Mouse (Mus musculus) adrenal gland, adult 8-10 months (tissue): ENCODE measurements around the gene Gm6525. TPM values are rescaled to one million over a fixed set of nuclear protein-coding genes. Genes with fewer than 3 reads are reported as not detected.

Experiments
- DNase-seq: peaks from one replicate; pipeline ENCODE4 v3.0.0; 2022
- total RNA-seq, 4 experiments: library from RNA; stranded (reverse); gene quantifications; 2 replicates each; pipeline ENCODE4 v1.2.4; 2022

Gene Gm6525
- not detected for total RNA-seq

DNA sequence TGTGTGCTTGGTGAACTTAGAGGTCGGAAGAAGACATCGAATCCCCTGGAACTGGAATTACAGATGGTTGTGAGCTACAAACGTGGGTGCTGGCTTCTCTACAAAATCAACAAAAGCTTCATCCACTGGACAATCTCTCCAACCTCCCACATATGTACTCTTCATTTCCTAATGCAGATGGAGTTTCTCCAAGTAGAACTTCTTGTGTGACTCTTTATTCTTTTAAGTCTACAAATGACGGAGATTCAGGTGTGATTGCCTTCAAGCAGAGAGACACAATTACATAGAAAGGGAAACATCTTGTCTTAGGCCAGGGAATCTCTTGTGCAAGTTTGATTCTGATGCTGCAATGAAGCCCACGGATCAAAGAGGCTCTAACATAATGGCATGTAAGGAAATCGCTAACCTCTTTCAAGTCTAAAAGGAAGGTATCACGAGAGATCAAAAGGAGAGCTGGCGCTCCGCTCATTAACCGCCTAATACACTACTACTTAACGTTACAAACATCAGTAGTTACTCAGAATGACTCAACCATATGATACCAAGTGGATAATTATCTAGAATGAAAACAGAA lies at the start of gene Gm6525:
TSS of gene Gm6525 (plus strand) at position 524 of the 574 bp plus-strand sequence.
- no peak for DNase-seq

DNA sequence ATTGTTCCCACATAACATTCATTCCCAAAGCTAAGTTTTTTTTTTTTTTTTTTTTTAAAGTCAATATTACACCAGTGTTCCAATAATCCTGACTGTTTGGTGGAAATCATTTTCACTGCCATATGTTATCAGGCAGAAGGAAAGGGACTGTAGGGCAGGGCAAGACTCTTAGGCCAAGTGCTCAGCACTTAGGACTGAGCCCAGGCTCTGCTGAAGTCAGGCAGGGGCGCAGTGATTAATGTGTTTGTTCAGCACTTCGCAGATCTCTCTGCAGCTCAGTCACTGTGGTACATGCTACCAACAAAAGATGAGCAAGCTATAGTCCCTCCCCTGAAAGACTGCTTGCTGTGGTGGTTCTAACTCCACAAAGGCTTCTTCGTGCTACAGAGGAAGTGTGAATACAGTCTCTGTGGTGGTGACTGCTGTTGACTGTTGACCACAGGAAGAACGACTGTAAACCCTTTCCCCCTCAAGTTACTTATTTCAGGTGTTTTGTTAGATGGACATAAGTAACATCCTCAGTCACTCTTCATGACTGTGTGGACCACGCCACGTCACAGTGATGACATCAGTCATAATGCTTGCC lies 48.1 kb upstream of the Gm6525 start:
- no peak for DNase-seq

- DNase-seq: no peak
Measured at GRCm38 (mm10) chr3:84126721-84127120, 47.2 kb upstream of the Gm6525 start.

- no peak for DNase-seq
Measured at GRCm38 (mm10) chr3:84127431-84127830, 46.5 kb upstream of the Gm6525 start.

GRCm38 (mm10) chr3:84128871-84129870 lies 44.7 kb upstream of the Gm6525 start:
- no peak for DNase-seq

- no peak for DNase-seq
Measured at GRCm38 (mm10) chr3:84130776-84131175, 43.1 kb upstream of the Gm6525 start.

DNA sequence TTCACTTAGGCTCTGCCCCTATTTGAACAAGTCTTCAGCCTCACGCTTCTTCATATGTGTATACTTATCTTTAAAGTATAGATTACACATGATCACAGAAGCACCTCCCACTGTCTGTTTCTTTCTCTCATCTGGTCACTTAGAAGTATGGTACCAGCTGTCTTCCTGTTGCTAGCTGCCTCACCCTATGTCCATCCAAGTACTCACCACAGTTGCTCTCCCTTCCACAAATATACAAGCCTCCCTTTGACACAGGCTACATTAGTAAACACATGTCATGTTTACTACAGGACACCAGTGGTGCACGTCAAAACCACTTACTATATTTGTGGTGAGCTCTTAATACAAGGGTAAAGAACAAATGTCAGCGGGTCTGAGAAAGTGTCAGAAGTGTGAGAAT lies 42.5 kb upstream of the Gm6525 start:
- DNase-seq: no peak

DNA sequence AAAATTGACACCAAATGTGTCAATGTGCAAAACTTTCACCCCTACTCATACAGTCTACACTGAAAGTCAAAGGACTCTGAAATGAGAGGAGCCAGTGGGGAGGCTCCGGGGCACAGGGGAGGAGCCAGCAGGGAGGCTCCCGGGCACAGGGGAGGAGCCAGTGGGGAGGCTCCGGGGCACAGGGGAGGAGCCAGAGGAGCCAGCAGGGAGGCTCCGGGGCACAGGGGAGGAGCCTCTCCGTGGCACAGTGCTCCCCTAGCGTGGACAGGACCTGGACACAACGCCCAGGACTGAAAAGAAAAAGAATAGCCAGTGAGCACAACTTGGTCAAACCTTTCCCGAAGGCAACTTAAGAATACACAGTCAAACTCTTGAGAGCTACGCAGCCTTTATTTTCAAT lies 38.5 kb upstream of the Gm6525 start:
- peak; percentile 27 for DNase-seq

- DNase-seq: no peak
Measured at GRCm38 (mm10) chr3:84135933-84136332, 38.0 kb upstream of the Gm6525 start.

- DNase-seq: no peak
Measured at GRCm38 (mm10) chr3:84136509-84136908, 37.4 kb upstream of the Gm6525 start.

DNA sequence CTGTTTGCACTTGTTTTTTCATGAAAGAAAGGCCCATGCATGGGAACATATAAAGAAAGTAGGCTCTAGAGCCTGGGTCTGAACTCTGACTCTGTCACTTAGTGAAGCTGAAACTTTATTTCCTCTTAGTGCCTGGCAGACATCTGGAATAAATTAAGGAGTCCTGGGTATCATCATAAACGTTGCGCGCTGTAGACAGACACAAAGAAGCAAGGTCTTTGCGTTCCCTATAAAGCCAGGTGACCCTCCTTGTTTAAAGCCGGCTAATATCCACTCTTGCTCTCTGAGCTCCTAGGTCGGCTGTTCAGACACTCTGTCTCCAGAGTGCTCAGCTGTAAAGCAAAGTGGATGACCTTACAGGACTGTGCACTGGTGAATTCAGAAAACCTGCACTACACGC lies 33.0 kb upstream of the Gm6525 start:
- DNase-seq: no peak

DNA sequence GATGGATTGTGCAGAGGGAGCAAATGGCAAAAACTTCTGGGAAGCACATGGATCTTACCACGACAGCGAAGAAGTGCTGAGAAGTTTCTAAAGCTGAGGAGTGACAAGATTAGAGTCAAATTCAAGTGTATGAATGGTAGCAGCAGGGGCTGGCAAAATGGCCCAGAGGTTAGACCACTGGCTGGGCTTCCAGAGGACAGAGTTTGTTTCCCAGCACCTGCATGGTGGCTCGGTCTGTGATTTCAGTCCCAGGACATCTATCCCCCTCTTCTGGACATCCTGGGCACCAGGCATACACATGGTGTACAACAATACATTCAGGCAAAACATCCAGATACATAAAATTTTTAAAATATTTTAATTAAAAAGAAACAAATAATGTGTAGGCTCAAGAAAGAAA lies 24.1 kb upstream of the Gm6525 start:
- no peak for DNase-seq

GRCm38 (mm10) chr3:84154721-84155141 lies 19.2 kb upstream of the Gm6525 start:
- DNase-seq: no peak

GRCm38 (mm10) chr3:84155146-84155545 lies 18.8 kb upstream of the Gm6525 start:
- DNase-seq: no peak

- peak; percentile 98 for DNase-seq
Measured at GRCm38 (mm10) chr3:84155558-84156006, 18.3 kb upstream of the Gm6525 start, which contains the start of gene Mnd1. Gene Mnd1, minus strand, starts transcription at chr3:84155786.

GRCm38 (mm10) chr3:84156105-84156504 lies 17.8 kb upstream of the Gm6525 start:
- no peak for DNase-seq

DNA sequence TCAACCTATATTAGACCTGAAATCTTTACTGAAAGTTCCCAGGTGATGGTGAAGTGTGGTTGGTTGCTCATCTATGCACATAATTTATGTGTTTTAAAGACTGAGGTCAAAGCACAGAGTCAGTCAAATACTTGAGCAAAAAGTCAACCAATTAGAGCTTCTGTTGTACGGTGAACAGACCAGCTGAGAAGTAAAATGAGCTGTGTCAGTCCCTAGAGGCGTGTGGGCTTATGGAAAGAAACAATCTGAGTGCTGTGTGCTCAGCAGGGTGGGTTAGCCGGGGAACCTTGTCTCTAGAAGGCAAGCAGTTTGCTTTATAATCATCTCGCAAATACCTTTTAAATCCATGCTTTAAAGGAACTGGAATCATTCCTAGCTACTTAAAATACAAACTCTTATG lies 16.9 kb upstream of the Gm6525 start:
- DNase-seq: no peak

DNA sequence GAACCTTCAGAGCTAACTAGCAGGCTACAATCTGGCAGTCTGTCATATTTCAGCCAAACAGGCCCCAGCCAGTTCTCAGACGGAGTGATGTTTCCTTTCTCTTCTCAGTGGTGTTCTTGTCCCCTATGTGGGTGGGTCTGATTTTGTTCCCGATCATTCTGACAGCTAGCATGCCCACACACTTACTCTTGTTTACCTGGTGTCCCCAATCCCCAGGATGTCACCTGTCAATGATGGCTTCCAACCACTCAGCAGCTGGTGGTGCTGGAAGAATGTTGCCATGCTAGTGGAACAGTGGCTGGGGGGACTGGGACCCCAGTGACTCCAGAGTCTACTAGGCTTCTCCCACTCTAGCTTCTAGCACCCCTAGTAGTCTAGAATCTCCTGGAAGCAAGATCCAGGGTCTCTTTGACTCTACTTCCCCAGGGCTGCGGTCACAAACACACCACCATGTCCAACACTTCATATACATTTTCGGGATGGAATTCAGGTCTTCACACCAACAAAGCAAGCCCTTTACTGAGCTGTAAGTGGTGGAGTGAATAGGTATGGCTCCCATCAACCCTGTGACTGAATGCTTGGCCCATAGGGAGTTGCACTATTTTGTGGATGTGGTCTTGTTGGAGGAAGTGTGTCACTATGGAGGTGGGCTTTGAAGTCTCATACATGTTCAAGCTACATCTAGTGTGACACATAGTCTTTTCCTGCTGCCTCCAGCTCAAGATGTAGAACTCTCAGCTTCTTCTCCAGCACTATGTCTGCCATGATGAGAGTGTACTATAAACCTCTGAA lies 16.1 kb upstream of the Gm6525 start:
- DNase-seq: no peak

GRCm38 (mm10) chr3:84165391-84165790 lies 8.5 kb upstream of the Gm6525 start:
- DNase-seq: no peak

GRCm38 (mm10) chr3:84166073-84166472 lies 7.8 kb upstream of the Gm6525 start:
- no peak for DNase-seq

- DNase-seq: no peak
Measured at GRCm38 (mm10) chr3:84168943-84169342, 5.0 kb upstream of the Gm6525 start.

- no peak for DNase-seq
Measured at GRCm38 (mm10) chr3:84169393-84170005, 4.4 kb upstream of the Gm6525 start.
